Mouse (Mus musculus): ENCODE measurements around the gene Fancc. TPM values are rescaled to one million over a fixed set of nuclear protein-coding genes. Genes with fewer than 3 reads are reported as not detected.

Fancc gene
- polyA plus RNA-seq, 1 experiment from 2014 or later, result 16.8 TPM

- no peak for DNase-seq (ENCODE audit: low spot score)
Observed at GRCm38 (mm10) chr13:63423060-63423459, 74.0 kb downstream of the Fancc start.

GRCm38 (mm10) chr13:63421225-63421624 is 75.9 kb downstream of the Fancc start:
- DNase-seq (ENCODE audit: low spot score), result no peak

- no peak for DNase-seq (ENCODE audit: low spot score)
Observed at GRCm38 (mm10) chr13:63418148-63418547, 78.9 kb downstream of the Fancc start.

GRCm38 (mm10) chr13:63416824-63417223 is 80.3 kb downstream of the Fancc start:
- DNase-seq (ENCODE audit: low spot score), result no peak

- no peak for DNase-seq (ENCODE audit: low spot score)
Observed at GRCm38 (mm10) chr13:63412662-63413061, 84.4 kb downstream of the Fancc start.

- peak; percentile 3 for DNase-seq (ENCODE audit: low spot score)
Observed at GRCm38 (mm10) chr13:63411310-63412022, 85.6 kb downstream of the Fancc start.

GRCm38 (mm10) chr13:63410578-63411298 is 86.3 kb downstream of the Fancc start:
- DNase-seq (ENCODE audit: low spot score), result peak; percentile 39

- DNase-seq (ENCODE audit: low spot score), result no peak
Observed at GRCm38 (mm10) chr13:63405151-63405550, 91.9 kb downstream of the Fancc start.

- DNase-seq (ENCODE audit: low spot score), result no peak
Observed at GRCm38 (mm10) chr13:63404657-63405056, 92.4 kb downstream of the Fancc start.

GRCm38 (mm10) chr13:63402823-63403222 is 94.3 kb downstream of the Fancc start:
- DNase-seq (ENCODE audit: low spot score), result no peak

- no peak for DNase-seq (ENCODE audit: low spot score)
Observed at GRCm38 (mm10) chr13:63400069-63400468, 97.0 kb downstream of the Fancc start.

- no peak for DNase-seq (ENCODE audit: low spot score)
Observed at GRCm38 (mm10) chr13:63397420-63397819, 99.7 kb downstream of the Fancc start.

GRCm38 (mm10) chr13:63394304-63395063 is 102.6 kb downstream of the Fancc start:
- peak; percentile 40 for DNase-seq (ENCODE audit: low spot score)

- DNase-seq (ENCODE audit: low spot score), result no peak
Observed at GRCm38 (mm10) chr13:63385234-63385633, 111.8 kb downstream of the Fancc start.

GRCm38 (mm10) chr13:63384775-63385174 is 112.3 kb downstream of the Fancc start:
- no peak for DNase-seq (ENCODE audit: low spot score)

- DNase-seq (ENCODE audit: low spot score), result no peak
Observed at GRCm38 (mm10) chr13:63382206-63382605, 114.9 kb downstream of the Fancc start.

GRCm38 (mm10) chr13:63373460-63374166 is 123.5 kb downstream of the Fancc start:
- DNase-seq (ENCODE audit: low spot score), result no peak

- no peak for DNase-seq (ENCODE audit: low spot score)
Observed at GRCm38 (mm10) chr13:63361755-63362154, 135.3 kb downstream of the Fancc start.

- DNase-seq (ENCODE audit: low spot score), result no peak
Observed at GRCm38 (mm10) chr13:63360111-63360885, 136.8 kb downstream of the Fancc start.

GRCm38 (mm10) chr13:63359393-63359792 is 137.7 kb downstream of the Fancc start:
- DNase-seq (ENCODE audit: low spot score), result no peak

GRCm38 (mm10) chr13:63356558-63356957 is 140.5 kb downstream of the Fancc start:
- DNase-seq (ENCODE audit: low spot score), result peak; percentile 63
